Mouse (Mus musculus): ENCODE results near the gene Gjc2.

DNA sequence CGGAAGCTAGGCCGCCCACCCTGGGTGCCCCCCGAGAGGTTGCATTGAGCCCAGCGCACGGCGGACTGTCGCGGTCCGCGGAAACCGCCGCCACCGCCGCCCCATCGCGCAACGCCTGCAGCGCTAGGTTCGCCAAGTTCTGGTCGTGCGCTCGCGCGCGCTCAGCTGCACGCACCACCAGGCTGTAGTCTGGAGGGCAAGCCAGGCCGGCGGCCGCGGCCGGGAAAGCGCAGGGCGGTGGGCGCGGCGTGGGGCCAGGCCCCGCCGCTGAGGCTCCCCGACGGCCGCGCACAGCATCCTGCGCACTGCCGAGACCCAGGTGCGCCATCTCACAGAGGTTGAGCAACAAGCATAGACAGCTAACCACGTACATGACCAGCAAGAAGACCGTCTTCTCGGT is 6.5 kb downstream of the Gjc2 start:
- TF ChIP-seq CTCF (IDR thresholded peaks at IDR 0.05) (no peak), POLR2A (IDR thresholded peaks at IDR 0.05; ENCODE audit: insufficient read depth, low read depth, low read length) (no peak), EP300 (IDR thresholded peaks at IDR 0.05; ENCODE audit: insufficient read depth, low read depth, low read length) (no peak)

Data from heart, adult 2 months (tissue).